Mouse (Mus musculus) left cerebral cortex, postnatal 25 days (tissue): ENCODE results near the gene Rab44. TPM values are rescaled to one million over a fixed set of nuclear protein-coding genes. Genes with fewer than 3 reads are reported as not detected.

Experiments used
- DNase-seq, 2 experiments: peaks; one replicate each; pipeline ENCODE4 v3.0.0; 2022; ENCODE audit warnings: low spot score in 2 of 2, mixed read lengths in 1 of 2
- intact Hi-C: fragments of 180-260 bp; cut with DNase I; formaldehyde crosslinking; loops from one replicate; pipeline ENCODE4 v1.15.1; 2025
- total RNA-seq, 2 experiments: library from RNA; stranded (reverse); gene quantifications; 2 replicates each; pipeline ENCODE4 v1.2.3; 2021

The Rab44 gene
- total RNA-seq, 2 experiments from 2014 or later = 0.14 TPM; not detected in 1

DNA sequence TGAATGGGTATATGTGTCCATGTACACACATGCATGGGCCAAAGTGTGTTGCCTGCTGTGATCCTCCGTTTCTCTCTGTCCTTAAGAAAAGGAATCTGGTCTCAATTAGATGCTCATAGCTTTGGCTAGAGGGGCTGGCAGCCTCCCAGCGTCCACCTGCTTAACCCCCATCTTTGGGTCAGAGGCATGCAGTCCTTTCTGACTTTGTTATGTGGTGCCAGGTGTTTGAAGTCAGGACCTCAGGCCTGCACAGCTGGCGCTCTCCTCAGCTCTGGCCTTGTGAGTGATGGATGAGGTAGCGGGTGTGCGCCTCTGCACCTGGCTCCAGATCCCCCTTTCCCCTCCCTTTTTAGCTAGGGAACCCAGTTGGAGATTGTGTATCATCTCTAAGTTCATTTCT is 4.1 kb downstream of the Rab44 start:
- intact Hi-C loops = no loop called here
- no peak for DNase-seq

DNA sequence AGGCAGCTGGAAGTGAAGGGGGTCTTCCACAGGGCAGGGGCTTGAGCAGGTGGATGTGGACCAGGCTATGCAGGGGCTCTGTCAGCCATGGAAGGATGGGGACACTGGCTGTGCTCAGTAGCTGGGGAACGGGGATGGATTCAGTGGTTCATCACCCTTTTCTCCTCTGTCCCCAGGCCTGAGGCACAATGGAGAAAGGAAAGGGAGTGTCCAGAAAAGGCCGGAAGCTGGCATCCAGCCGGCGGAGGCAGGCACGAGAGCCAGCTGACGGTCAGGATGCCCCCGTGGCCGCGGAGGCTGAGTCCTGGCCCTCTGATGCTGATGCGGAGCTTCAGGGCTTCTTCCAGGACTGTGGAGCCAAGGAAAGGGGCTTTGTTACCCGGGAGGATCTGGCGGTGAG is 6.7 kb downstream of the Rab44 start:
- intact Hi-C loops = no loop called here

DNA sequence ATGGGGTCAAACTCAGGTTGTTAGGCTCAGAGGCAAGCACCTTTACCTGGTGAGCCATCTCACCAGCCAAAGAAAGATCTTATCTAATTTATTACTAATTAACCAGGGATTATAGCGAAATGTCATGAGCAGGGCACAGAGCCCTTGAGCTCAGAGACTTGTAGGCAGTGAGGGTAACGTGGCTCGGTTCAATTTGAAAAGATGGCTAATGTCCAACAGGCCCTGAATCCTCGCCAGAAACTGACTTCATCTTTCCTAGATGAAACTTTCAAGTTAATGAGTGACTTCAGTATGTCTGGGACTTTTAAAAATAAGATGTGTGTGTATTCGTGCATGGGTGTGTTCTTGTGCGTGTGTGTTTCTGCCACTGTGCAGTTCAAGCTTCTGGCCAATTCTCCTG is 8.9 kb downstream of the Rab44 start:
- intact Hi-C loops = no loop called here
- DNase-seq = no peak

More for the DNA sequence above, 6.7 kb downstream of the Rab44 start:
- DNase-seq = no peak

DNA sequence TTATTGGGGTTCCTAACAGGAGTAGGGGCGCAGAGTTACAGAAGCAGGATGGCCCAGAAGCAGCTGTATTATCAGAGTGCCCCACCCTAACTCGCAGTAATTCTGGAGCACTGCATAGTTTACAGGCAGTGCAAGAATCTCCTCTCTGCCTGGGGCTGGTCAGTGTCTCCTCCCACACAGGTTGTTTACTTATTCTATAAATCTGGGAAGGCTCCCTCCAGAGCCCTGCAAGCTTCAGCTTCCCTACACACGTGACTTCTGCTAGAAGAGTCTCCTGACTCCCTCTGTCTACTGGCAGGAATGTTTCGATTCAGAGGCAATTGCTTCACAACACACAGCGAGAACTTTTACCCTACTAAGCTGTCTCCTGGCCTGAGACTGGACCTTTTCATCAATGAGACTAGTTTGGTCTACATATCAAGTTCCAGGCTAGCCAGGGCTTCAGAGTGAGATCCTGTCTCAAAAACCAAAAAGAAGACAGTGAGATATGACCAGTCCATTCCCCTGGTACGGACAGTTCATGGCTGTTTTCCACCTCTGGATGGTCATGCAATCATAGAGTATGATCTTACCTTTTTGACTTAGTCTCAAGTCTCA is 9.7 kb downstream of the Rab44 start:
- intact Hi-C loops = no loop called here

DNA sequence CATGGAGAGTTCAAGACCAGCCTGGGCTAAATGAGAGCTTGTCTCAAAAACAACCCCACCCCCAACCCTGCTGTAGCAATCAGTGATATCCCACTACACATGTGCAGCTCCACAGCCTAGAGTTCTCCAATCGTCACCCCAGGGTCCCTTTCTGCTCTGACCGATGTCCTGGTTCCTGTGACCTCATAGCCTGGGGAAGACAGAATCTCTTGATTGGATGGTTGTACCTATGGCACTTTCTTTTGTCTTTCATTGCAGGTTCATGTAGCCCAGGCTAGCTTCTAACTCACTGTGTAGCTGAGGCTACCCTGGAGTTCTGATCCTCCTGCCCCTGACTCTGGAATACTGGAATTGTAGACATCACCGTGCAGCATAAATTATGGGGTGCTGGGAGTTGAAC is 12.6 kb downstream of the Rab44 start:
- intact Hi-C loops = no loop called here
- no peak for DNase-seq

More for the DNA sequence above, 9.7 kb downstream of the Rab44 start:
- DNase-seq = no peak

DNA sequence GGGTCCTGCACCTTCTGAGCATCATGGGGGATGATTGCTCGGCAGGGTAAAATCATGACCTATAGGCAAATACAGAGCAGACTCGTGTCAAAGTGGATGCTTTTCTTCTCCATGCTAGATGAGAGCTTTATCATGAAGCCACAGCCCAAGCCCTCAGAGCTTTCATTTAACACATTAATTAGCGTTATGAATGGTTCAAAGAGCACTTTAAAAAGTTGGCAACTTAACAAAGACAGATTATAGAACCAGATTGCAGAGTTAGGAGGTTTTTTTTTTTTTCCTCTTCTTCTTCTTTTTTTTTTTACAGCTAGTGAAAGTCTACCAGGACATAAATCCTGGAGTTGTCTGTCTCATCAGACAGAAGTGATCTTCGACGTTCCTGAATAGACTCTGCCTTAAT is 15.4 kb downstream of the Rab44 start:
- no peak for DNase-seq

DNA sequence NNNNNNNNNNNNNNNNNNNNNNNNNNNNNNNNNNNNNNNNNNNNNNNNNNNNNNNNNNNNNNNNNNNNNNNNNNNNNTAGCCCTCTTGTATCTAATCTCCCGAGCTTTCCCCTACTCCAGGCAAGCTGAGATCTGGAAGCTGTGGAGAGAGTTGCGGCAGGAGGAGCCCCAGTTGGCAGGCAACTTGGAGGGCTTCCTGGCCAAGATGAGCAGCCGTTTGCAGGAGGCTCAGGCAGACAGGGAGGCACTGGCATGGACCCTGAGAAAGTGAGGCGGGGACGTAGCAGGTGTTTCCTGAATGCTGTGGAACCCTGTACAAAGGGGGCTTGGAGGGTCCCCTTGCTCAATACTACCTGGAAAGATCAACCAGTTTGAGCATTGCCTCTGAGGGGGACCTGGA is 21.1 kb downstream of the Rab44 start:
- DNase-seq = peak in 1 of 2 experiments; percentile 20

More for the DNA sequence above, 15.4 kb downstream of the Rab44 start:
- intact Hi-C loops = no loop called here

DNA sequence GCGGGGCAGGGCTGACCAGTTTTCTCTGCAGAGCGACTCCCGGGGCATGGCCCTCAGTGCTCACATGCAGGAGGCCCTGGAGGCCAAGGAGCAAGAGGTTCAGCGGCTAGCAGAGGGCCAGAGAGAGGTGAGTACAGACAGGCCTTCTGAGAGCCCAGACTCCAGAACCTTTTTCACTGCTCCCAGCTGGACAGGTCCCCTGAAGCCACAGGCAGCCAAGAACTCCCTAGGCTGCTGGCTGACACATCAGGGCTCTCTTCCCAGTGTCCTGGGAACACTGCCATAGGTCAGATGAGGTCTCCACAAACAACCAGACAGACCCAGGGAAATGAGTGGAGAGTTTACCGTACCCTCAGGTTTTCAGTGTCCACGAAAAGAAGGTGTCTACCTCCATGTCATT is 22.3 kb downstream of the Rab44 start:
- intact Hi-C loops = no loop called here
- peak; percentile 31 to 41 for DNase-seq

More for the DNA sequence above, 21.1 kb downstream of the Rab44 start:
- intact Hi-C loops = no loop called here

DNA sequence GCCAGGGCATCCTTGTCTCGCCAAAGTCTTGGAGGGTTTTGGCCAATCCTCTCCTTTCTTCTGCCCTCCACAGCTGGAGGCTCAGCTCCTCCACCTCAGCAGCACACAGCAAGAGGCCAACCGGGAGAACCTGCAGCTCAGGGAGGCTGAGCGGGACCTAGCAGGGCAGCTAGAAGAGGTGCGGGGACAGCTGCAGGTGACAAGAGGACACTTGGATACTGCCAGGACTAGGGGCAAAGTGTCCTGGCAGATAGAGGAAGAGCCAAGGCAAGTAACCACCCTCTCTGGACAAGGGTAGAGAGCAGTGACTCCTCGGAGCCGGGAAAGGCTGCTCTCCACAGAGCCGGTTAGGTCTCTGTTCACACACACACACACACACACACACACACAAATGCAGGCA is 24.0 kb downstream of the Rab44 start:
- intact Hi-C loops = no loop called here

DNA sequence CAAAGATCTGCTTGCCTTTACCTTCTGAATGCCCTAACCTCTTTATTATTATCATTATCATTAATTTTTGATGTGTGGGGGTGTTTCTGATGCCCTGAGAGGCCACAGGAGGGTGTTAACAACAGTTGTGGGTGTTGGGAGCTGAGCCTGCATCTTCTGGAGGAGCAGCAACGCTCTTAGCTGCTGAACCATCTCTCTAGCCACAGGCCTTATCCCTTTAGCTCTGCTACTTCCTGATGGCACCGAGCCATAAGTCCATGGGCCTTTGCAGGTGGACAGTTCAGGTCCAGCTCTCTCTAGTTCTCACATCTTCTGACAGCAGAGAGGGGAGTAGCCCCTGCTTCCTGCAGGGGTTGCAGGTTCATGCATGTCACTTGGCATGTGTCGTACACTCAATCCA is 27.6 kb downstream of the Rab44 start:
- DNase-seq = no peak
- intact Hi-C loops = no loop called here

More for the DNA sequence above, 24.0 kb downstream of the Rab44 start:
- DNase-seq = no peak

DNA sequence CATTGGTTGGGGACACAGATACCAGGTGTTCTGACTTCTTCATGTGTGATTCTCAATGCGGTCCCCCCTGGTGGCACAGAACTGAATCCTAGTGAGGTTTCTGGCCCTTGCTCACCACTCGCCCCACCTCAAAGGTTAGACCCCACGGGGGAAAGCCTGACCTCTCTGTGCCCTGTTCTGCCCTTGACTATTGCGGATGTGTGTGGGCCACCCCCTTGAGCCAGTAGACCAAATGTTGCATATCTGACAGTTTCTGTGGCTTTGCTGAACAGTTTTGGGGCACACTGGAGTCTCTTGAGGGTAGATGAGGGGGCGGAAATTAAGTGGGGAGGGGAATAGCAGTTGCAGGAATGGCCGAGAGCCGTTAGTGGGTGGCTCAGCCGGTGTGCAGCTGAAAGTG is 29.3 kb downstream of the Rab44 start:
- no peak for DNase-seq
- intact Hi-C loops = no loop called here

DNA sequence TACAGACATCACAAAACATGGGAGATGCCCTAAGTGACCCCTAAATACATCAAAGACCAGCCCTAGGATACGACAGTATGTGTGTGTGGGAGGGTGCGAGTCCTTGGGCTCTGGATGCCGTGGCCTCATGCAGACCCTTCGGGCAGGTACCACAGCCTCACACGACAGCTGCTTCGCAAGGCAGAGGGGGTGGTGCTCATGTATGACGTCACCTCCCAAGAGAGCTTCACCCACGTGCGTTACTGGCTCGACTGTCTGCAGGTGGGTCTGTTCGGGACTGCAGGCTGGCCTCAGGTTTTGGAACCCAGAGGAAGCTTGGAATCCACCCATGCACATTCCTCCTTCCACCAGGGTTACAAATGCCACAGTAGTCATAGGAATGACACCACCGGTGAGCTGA is 31.2 kb downstream of the Rab44 start:
- DNase-seq = no peak
- intact Hi-C loops = no loop called here

DNA sequence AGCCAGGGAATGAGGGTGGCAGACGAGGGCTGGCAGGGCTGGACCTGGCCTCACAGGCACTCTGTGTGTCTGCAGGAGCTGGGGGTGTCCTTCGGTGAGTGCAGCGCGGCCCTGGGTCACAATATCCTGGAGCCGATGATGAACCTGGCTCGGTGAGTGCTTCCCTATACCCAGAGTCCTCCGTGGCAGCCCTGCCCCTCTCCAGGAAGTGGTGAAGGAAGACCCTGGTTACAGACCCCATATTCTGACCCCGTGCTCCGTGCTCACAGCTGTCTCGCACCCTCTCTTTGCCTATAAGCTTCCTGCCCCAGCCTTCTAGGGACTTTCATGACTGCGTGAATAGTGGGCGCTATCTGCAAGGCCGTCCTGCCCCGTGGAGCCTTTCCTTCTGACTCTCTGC is 33.3 kb downstream of the Rab44 start:
- intact Hi-C loops = no loop called here
- DNase-seq = no peak

DNA sequence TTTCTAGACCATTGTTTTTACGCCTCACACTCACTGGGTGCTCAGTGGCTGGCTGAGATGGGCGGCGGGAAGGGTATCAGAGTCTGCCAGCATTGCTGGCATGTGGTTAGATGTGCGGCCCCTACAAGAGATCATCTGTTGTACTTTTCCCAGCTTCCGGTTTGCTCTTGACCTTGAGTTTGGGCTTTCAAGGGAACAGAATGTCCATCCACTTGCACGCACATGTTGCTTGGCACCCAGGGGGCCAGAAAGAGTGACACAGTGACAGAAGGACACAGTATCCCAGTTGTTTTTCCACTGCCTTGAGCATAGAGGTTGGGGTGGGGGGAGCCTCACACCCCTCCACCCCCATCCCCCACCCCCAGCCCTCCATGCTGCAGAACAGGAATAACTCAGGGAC is 33.8 kb downstream of the Rab44 start:
- intact Hi-C loops = no loop called here
- no peak for DNase-seq

DNA sequence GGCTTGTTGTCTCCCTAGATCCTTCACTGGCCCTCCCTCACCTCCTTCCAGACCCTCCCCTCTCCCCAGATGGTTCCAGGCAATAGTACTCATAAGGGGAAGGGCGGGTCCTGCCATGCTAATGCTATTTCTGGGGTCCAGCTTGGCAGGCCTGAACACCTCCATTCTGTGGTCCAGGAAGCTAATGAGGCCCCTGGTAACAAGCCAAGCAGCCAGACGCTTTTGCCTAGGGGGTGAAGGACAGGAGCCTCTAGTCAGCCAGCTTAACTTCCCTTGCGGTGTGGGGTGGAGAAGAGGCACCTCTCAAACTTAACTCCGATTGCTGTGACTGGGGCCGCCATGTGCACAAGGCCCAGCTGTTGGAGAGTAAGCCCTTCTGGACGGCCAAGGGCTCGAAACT is 35.8 kb downstream of the Rab44 start:
- intact Hi-C loops = no loop called here
- no peak for DNase-seq

DNA sequence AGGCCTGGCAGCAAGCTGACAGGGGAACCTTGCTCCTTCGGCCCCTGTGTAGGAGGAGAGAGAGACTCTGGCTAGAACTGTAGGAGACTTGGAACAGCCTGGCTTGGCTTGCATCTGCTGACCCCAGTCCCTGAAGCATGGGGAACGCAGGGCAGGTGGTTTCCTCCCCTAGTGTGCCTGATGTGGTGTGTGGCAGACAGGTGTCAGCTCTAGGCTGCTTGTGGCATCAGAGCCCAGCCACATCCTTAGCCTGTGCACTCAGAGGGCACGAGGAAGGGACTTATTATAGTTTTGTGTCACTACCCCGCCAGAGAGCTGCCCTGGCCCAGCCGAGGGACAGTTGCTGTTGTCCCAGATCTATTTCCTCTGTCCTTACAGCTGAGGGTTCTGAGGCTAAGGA is 38.6 kb downstream of the Rab44 start:
- no peak for DNase-seq
- intact Hi-C loops = no loop called here

DNA sequence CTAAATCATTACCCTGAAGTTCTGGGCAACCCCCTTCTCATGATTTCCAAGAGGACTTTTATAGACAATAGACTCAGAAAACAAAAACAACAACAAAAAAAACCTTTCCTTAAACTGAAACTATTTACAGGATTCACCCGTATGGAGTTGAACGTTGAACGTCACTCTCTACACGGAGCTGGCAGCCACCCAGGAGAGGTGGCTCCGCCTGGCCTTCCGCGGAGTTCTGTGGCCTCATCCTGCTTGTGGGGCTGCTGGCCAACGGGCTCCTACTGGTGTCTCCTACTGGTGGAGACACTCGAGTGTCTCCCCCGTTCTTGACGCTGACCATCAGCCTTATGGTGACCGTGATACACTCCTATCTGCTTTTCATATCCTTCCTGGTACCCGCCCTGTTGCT is 40.3 kb downstream of the Rab44 start:
- DNase-seq = no peak
- intact Hi-C loops = no loop called here

DNA sequence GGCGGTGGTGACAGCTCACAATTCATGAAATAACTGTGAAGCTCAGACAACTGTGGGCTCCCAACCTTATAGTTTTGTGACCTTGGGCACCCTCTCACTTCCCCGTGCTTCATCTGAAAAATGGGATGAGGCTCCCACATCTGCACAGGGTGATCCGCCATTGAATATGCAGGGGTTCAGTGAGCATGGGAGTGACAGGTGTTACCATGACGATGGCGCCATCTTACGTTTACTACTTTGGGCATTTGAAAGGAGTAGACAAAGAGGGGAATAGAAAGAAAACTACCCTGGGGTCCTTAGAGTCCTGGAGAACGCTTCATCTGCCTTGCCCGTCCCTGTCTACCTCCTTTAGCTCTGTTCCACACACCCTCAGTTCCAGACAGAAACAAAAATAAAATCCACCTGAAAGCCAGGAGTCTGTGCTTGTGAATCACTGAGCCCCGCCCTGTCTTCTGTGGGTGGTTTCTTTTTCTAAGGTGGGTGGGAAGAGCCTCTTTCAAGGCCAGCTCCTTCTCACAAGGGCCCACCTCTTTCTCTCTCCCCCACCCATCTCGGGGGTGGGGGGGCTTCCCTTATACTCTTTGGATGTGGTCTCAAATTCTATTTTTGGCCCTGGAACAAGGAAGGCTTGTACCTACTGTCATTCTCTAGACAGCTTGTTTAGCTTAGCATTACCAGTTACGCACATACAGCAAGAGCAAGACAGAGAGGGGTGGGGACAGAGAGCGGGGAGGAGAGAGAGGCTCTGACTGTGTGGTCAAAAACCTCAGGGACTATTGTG is 41.6 kb downstream of the Rab44 start:
- DNase-seq = peak; percentile 50 to 93
- intact Hi-C loops = no loop called here

DNA sequence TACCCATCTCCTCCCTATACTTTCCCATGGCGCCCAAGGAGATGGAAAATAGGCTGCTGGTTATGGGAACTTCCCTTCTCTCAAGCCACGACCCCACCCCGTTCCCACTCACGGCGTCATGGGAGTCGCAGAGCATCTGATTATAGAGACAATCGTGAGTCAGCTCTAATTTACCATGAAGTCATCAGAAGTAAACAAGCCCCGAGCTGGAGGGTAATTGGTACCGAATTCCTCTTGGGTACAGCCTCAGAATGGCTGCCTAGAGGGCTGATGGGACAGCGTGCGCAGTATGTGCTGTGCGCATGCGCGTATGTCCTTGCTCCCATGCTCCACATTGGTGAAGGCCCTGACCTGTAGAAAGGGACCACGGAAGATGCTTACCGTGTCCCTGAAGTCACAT is 42.5 kb downstream of the Rab44 start:
- intact Hi-C loops = no loop called here
- peak in 1 of 2 experiments; percentile 25 for DNase-seq

DNA sequence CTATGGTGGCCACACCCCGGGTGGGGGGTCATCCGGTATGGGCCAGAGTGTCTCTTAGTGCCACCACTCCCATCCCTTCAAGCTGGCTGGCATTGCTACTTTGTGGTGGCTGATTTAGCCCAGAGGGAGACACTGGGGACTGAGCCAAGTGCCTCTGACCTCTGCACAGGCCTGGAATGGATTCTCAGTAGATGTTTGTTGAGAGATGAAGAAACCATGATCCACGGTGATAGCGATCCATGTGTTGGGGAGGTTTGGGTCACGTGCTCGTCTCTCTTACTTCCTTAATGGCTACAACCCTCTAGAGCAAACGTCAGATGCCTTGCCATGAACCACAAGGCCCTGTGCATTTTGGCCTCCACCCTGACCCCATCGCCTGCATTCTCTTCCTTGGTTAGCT is 42.9 kb downstream of the Rab44 start:
- no peak for DNase-seq
- intact Hi-C loops = no loop called here

DNA sequence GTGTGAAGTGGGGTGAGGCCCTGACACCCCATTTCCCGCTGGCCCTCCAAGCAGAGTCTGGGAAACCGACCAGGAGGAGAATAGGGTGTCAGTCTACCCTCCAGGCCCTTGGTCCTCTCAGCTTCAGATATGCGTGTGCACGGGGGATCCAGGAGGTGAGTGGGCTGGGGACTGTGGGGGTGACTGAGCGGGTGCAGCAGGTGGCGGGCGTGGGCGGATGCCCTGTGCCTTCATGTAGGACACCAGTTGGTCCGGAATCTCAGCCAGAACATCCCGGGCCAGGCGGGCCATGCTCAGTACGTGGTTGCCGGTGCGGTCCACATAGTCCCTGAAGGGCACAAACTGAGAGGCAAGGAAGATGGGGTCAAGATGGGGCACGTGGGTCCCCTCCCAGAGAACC is 45.0 kb downstream of the Rab44 start:
- DNase-seq = peak in 1 of 2 experiments; percentile 14
- intact Hi-C loops = no loop called here
